Mouse (Mus musculus) limb, embryonic 14.5 days (tissue): ENCODE measurements around the gene Clmp. TPM values are rescaled to one million over a fixed set of nuclear protein-coding genes. Genes with fewer than 3 reads are reported as not detected.

Experiments used
- ATAC-seq: fragments of 200-750 bp; cut with Nextera tagmentation; 2 replicates; pipeline ENCODE4 v1.8.0; 2017; ENCODE audit warnings: low read depth, moderate number of reproducible peaks, moderate TSS enrichment; ENCODE audit not compliant: low FRiP score
- DNase-seq: peaks from one replicate; pipeline ENCODE4 v3.0.0-alpha.2; 2015; ENCODE audit warnings: low spot score
- H3K27ac ChIP-seq: fragments of 300-500 bp; sonication (generic); replicated peaks from 2 replicates; pipeline ENCODE4 v1.5.1; 2014; ENCODE audit warnings: low read depth, mild to moderate bottlenecking, low read length, moderate library complexity, mixed read lengths
- H3K27me3 ChIP-seq: fragments of 300-500 bp; sonication (generic); 2 replicates; pipeline ENCODE4 v1.6.1; 2014; ENCODE audit warnings: low read length, mixed read lengths; ENCODE audit not compliant: control insufficient read depth, insufficient read depth
- H3K36me3 ChIP-seq: fragments of 300-500 bp; sonication (generic); 2 replicates; pipeline ENCODE4 v1.6.1; 2014; ENCODE audit warnings: mild to moderate bottlenecking, low read length, moderate library complexity, mixed read lengths; ENCODE audit not compliant: control insufficient read depth, insufficient read depth
- H3K4me1 ChIP-seq: fragments of 300-500 bp; sonication (generic); 2 replicates; pipeline ENCODE4 v1.6.1; 2014; ENCODE audit warnings: antibody characterized with exemption, low read length, mixed read lengths; ENCODE audit not compliant: control insufficient read depth, insufficient read depth
- H3K4me2 ChIP-seq: fragments of 300-500 bp; sonication (generic); replicated peaks from 2 replicates; pipeline ENCODE4 v1.6.1; 2014; ENCODE audit warnings: low read depth, mild to moderate bottlenecking, low read length, moderate library complexity; ENCODE audit not compliant: severe bottlenecking
- H3K4me3 ChIP-seq: fragments of 300-500 bp; sonication (generic); replicated peaks from 2 replicates; pipeline ENCODE4 v1.5.1; 2014; ENCODE audit warnings: low read length
- H3K9ac ChIP-seq: fragments of 300-500 bp; sonication (generic); 2 replicates; pipeline ENCODE4 v1.6.1; 2014; ENCODE audit warnings: mild to moderate bottlenecking, low read depth, low read length, moderate library complexity; ENCODE audit not compliant: severe bottlenecking
- H3K9me3 ChIP-seq: fragments of 300-500 bp; sonication (generic); 2 replicates; pipeline ENCODE4 v1.6.1; 2016; ENCODE audit warnings: low read length; ENCODE audit not compliant: control insufficient read depth
- POLR2A ChIP-seq: fragments of 200-500 bp; IDR thresholded peaks from 2 replicates; pipeline ENCODE4 v1.8.0; 2012; ENCODE audit warnings: inconsistent platforms, mild to moderate bottlenecking, moderate library complexity, borderline replicate concordance; ENCODE audit not compliant: insufficient read depth, insufficient read length; ENCODE audit errors: extremely low read depth
- WGBS: fragments of 180-500 bp; shearing (Covaris S2); extraction: QIAGEN DNeasy Blood & Tissue Kit; methylation state at CpG from one replicate; pipeline ENCODE4 v1.1.7; 2014; 5-methylcytosine and 5-hydroxymethylcytosine counted together
- polyA plus RNA-seq, 2 experiments: library from polyadenylated mRNA; depleted of rRNA in 1 of 2; stranded (reverse) in 1 of 2; unstranded in 1 of 2; fragments of >200 nt; fragmentation: Nextera tagmentation in 1 of 2; extraction: Ambion mirVana in 1 of 2; gene quantifications; 2 replicates each; pipeline versions ENCODE4 v1.2.1 to v1.2.3; 2012 to 2014

The Clmp gene
- polyA plus RNA-seq, 2 experiments, result 44.7 to 61.5 TPM

DNA sequence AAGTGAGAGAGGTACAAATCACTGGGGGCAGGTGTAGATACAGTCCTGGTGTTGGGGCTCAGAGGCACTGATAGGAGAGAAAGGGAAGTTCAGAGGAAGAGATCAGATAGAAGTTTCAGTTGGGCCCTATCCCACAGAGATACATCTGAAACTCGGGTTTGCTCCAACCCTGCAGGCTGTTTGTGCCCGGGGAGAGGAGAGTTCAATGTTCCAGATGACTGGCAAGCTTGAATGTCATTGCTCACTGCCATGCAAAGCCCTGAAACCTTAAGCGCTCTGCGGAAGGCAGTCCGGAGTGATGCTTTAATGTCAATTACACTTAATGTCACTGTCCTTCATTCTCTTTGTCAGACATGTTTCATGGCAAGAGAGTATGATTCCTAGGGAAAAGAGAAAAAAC is 39.2 kb downstream of the Clmp start:
- no peaks in the 10 kb centered on the region for H3K9me3 ChIP-seq
- no peak overlapping the region for H3K9ac ChIP-seq
- TF ChIP-seq POLR2A, result no peak
- H3K4me1 ChIP-seq, result peaks cover 6% of the 10 kb centered on the region; the same call in 1 of the 2 replicates
- no peak for DNase-seq
- 59% methylated on average over 5 of the region's 5 CpGs for WGBS
- H3K36me3 ChIP-seq, result peaks cover 4% of the 10 kb centered on the region; the same call in 1 of the 2 replicates
- no peak for ATAC-seq
- no peak overlapping the region for H3K4me2 ChIP-seq
- no peak overlapping the region for H3K27ac ChIP-seq
- H3K27me3 ChIP-seq, result no peaks in the 10 kb centered on the region
- no peak overlapping the region for H3K4me3 ChIP-seq

DNA sequence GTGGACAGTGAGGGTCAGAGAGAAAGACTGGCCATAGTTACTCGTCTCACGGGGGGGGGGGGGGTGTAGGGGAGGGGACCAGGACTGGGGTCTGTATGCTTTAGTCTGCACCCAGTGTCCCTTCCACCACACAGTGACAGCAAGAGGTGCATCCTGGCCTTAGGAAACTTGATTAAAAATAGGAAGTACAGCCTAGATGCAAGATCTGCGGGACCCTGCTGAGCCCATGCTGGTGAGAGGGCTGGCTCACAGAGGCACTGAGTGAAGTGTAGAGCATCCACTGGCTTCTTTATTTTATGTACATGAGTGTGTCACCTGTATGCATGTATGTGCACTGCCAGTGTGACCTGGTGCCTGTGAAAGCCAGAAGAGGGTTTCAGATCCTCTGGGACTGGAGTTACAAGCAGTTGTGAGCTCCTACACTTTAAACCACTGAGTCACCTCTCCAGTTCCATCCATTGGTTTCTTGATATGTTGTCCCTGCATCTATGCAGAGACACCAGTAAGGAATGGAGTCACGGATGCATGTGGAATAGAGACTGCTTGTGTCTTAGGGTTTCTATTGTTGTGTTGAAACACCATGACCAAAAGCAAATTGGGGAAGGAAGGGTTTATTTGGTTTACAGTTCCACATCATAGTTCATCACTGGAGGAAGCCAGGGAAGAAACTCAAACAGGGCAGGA is 41.5 kb downstream of the Clmp start:
- 93% methylated on average over 4 of the region's 4 CpGs for WGBS
- Histone ChIP-seq H3K36me3 (0 out of 2 replicates have a peak, but pooled peaks cover 4% of the 10 kb centered on the region), H3K9me3 (no peaks in the 10 kb centered on the region), H3K27me3 (no peaks in the 10 kb centered on the region), H3K4me3 (no peak overlapping the region), H3K27ac (no peak overlapping the region), H3K4me2 (no peak overlapping the region), H3K4me1 (peaks cover 18% of the 10 kb centered on the region), H3K9ac (no peak overlapping the region)
- DNase-seq (no peak), ATAC-seq (no peak)
- no peak for TF ChIP-seq POLR2A

DNA sequence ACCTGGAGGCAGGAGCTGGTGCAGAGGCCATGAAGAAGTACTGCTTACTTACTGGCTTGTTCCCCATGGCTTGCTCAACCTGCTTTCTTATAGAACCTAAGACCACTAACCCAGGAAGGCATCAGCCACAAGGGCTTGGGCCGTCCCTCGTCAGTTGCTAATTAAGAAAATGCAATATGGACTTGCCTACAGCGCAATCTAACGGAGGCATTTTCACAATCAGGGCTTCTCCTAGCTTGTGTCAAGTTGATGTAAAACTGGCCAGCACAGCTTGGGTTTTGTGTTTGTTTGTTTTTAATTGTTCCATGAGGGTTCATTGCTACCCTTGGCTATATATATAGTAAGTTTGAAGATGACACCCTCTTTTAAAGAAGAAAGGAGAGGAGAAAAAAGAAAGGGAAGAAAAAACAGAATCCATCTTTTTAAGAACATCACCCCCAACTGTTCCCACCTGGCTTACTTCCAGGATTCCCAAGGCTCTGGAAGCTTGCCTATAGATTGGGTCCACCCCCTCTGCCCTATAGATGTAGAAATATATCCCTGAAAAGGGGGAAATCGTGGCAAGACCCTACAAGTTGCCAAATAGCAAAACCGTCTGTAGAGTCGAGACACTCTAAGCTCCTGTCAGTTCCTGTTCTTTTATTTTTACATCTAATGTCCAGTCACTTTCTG is 42.2 kb downstream of the Clmp start:
- Histone ChIP-seq H3K4me2 (no peak overlapping the region), H3K9ac (no peak overlapping the region), H3K27ac (no peak overlapping the region), H3K36me3 (0 out of 2 replicates have a peak, but pooled peaks cover 4% of the 10 kb centered on the region), H3K4me3 (no peak overlapping the region), H3K9me3 (no peaks in the 10 kb centered on the region), H3K27me3 (no peaks in the 10 kb centered on the region), H3K4me1 (peaks cover 23% of the 10 kb centered on the region)
- no peak for TF ChIP-seq POLR2A
- no peak for DNase-seq
- ATAC-seq, result no peak
- WGBS, result 70% methylated on average over 7 of the region's 7 CpGs

DNA sequence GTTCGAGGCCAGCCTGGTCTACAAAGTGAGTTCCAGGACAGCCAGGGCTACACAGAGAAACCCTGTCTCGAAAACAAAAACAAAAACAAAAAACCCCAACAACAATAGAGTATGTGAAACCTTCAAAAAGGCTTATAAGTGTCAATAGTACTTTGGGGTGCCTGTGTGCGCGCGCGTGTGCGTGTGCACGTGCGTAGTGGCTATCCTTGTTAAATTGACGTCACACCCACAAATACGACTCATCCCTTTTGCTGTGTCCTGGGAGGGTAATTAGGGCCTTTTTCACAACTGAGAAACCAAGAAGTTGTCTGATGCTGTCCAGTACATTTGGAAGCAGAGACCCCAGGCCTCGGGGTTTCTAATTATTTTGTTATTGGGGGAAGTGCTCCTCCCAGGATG is 44.5 kb downstream of the Clmp start:
- Histone ChIP-seq H3K27ac (peak overlapping the region; percentile 95), H3K4me1 (peaks cover 23% of the 10 kb centered on the region), H3K9me3 (no peaks in the 10 kb centered on the region), H3K9ac (peak overlapping the region; percentile 60), H3K27me3 (no peaks in the 10 kb centered on the region), H3K4me3 (peak overlapping the region; percentile 33), H3K4me2 (peak overlapping the region; percentile 72), H3K36me3 (peaks cover 4% of the 10 kb centered on the region; the same call in 1 of the 2 replicates)
- no peak for TF ChIP-seq POLR2A
- no peak for ATAC-seq
- DNase-seq, result no peak
- WGBS, result 28% methylated on average over 12 of the region's 12 CpGs

DNA sequence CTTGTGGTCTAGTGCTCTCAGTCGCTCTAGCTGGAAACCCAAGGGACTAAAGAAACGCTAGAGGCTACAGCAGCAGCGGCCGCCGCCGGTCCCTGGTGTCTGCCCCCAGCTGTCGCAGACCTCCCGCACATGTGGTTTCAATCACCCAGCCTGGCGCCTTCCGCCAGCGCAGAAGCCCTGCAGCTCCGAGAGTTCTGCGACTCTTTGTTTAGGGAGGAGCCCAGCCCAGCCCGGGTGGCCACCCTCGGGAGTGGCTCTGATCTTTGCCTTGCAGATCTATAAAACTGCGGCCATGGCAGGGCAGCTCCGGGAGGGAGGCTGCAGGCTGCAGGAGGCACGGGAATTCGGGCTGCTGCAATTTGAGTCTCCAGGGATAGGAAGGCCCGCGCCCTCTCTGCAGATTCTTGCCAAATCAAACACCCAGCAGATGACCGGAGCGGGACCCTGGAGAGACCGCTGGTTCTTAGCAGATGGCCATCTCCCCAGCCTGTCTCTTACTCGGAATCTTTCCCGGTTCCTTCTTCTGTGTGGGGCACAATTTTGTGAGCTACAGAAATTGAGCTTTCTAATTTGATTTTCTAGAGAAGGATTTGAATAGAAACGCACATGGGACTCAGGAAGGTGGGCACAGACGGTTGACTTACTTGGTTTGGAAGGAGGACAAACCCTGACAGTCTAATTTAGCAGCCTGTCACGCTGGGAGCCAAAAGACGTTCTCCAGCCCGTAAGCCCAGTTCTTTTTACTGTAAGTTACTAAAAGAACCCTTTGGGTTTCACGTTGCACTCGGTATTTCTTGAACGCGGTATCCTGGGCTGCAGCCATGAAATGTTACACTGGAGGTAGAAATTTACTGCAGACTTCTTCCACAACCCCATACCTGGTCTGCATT is 45.2 kb downstream of the Clmp start:
- DNase-seq (peak; percentile 81), ATAC-seq (peak; percentile 81)
- H3K4me2 ChIP-seq, result peak overlapping the region; percentile 72
- peaks cover 4% of the 10 kb centered on the region; the same call in 1 of the 2 replicates for H3K36me3 ChIP-seq
- H3K9me3 ChIP-seq, result no peaks in the 10 kb centered on the region
- TF ChIP-seq POLR2A, result no peak
- H3K4me3 ChIP-seq, result peak overlapping the region; percentile 33
- H3K9ac ChIP-seq, result peak overlapping the region; percentile 60
- peaks cover 23% of the 10 kb centered on the region for H3K4me1 ChIP-seq
- H3K27me3 ChIP-seq, result no peaks in the 10 kb centered on the region
- H3K27ac ChIP-seq, result peak overlapping the region; percentile 95
- 1% methylated on average over 35 of the region's 35 CpGs for WGBS
